Mouse (Mus musculus) midbrain, embryonic 12.5 days (tissue): ENCODE results near the gene Vps45. TPM values are rescaled to one million over a fixed set of nuclear protein-coding genes. Genes with fewer than 3 reads are reported as not detected.
"Not testable (repeated sequence)": the region's sequence is repeated elsewhere in the genome, so short reads cannot be mapped to it uniquely, and the experiment has no call there.

Experiments
- ATAC-seq: fragments of 200-750 bp; cut with Nextera tagmentation; 2 replicates; pipeline ENCODE4 v1.8.0; 2017; ENCODE audit warnings: low read depth, moderate TSS enrichment, moderate library complexity; ENCODE audit not compliant: low FRiP score
- H3K27ac ChIP-seq: fragments of 300-500 bp; sonication (generic); replicated peaks from 2 replicates; pipeline ENCODE4 v1.5.1; 2016; ENCODE audit warnings: mild to moderate bottlenecking
- H3K27me3 ChIP-seq: fragments of 300-500 bp; sonication (generic); 2 replicates; pipeline ENCODE4 v1.6.1; 2016; ENCODE audit warnings: mild to moderate bottlenecking
- H3K36me3 ChIP-seq: fragments of 300-500 bp; sonication (generic); 2 replicates; pipeline ENCODE4 v1.6.1; 2016
- H3K4me1 ChIP-seq: fragments of 300-500 bp; sonication (generic); 2 replicates; pipeline ENCODE4 v1.6.1; 2016
- H3K4me2 ChIP-seq: fragments of 300-500 bp; sonication (generic); replicated peaks from 2 replicates; pipeline ENCODE4 v1.6.1; 2016; ENCODE audit warnings: mild to moderate bottlenecking, moderate library complexity
- H3K4me3 ChIP-seq: fragments of 300-500 bp; sonication (generic); 2 replicates; pipeline ENCODE4 v1.5.1; 2016; ENCODE audit warnings: mild to moderate bottlenecking
- H3K9ac ChIP-seq: fragments of 300-500 bp; sonication (generic); replicated peaks from 2 replicates; pipeline ENCODE4 v1.6.1; 2016; ENCODE audit warnings: mild to moderate bottlenecking, moderate library complexity
- H3K9me3 ChIP-seq: fragments of 300-500 bp; sonication (generic); 2 replicates; pipeline ENCODE4 v1.6.1; 2016; ENCODE audit warnings: mild to moderate bottlenecking
- WGBS: fragments of 180-500 bp; shearing (Covaris S2); methylation state at CpG from one replicate; pipeline ENCODE4 v1.1.7; 2016; 5-methylcytosine and 5-hydroxymethylcytosine counted together
- polyA plus RNA-seq: library from polyadenylated mRNA; unstranded; fragments of >200 nt; fragmentation: Nextera tagmentation; extraction: Ambion mirVana; gene quantifications from 2 replicates; pipeline ENCODE4 v1.2.1, GENCODE M21; 2016

The Vps45 gene
- polyA plus RNA-seq, 1 experiment from 2014 or later = 39.7 TPM

- Histone ChIP-seq H3K4me2 (no peak overlapping the region), H3K4me1 (no peaks in the 10 kb centered on the region), H3K27me3 (no peaks in the 10 kb centered on the region), H3K9ac (no peak overlapping the region), H3K36me3 (no peaks in the 10 kb centered on the region), H3K27ac (no peak overlapping the region), H3K4me3 (no peak overlapping the region), H3K9me3 (no peaks in the 10 kb centered on the region)
- no peak for ATAC-seq
- 72% methylated on average over 5 of the region's 5 CpGs for WGBS
These were observed 99.2 kb downstream of the Vps45 start for GRCm38 (mm10) chr3:95959082-95959481.

DNA sequence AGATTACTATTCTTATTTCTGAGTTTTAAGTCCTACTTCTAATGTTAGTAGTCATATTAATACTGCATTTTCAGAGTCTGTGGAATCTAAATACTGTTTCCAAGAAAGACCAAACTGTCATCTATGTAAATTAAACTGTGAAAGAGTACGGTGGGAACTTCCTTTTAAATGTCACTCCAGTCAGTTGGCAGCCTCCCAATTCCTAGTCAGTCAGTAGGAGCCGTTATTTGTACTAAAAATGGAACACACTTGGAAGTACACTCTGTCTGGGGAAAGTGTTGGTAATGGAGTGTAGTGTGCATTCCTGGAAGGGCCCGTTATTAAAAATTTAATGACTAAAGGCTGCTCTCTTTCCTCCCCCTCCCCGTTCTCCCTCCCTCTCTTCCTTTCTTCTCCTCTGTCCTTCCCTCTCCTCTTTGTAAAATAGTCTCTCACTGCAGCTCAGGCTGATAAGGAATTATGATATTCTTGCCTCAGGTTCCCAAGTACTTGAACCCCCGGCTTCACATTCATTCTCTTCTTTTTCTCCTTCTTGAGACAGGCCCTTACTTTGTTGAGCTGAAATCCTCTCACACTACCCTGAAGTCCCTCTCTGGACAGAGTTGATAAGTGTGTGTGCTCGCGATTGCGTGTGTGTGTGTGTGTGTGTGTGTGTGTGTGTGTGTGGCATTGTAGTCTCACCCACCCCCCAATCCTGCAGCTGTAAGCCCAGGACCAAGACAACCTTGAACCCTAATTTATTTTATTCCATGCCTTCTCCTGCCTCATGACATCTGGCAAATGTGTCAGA, 100.7 kb downstream of the Vps45 start:
- no peaks in the 10 kb centered on the region for H3K36me3 ChIP-seq
- no peak overlapping the region for H3K27ac ChIP-seq
- H3K9ac ChIP-seq = no peak overlapping the region
- peaks cover 8% of the 10 kb centered on the region for H3K4me1 ChIP-seq
- ATAC-seq = no peak
- WGBS = 79% methylated on average over 8 of the region's 8 CpGs
- H3K9me3 ChIP-seq = no peaks in the 10 kb centered on the region
- H3K4me2 ChIP-seq = no peak overlapping the region
- H3K4me3 ChIP-seq = no peak overlapping the region
- H3K27me3 ChIP-seq = no peaks in the 10 kb centered on the region

DNA sequence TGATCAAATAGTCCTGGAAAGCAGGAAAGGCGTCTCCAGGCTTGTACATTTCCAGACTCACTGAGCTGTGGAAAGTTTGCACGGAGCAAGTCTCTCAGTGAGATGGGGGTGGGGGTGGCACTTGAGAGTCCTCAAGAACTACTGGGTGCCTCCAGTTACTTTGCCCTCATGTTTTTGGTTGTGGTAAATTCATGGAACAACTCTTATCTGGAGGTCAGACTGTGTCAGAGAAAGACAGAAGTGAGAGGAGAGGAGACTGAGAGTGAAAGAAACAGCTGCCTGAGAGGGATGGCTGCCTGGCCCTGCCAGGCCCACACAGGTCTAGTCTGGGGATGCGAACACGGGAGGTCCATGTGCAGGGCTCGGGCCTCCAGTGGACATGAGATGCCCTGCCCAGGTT, 102.9 kb downstream of the Vps45 start:
- Histone ChIP-seq H3K27ac (no peak overlapping the region), H3K4me2 (no peak overlapping the region), H3K9me3 (no peaks in the 10 kb centered on the region), H3K36me3 (no peaks in the 10 kb centered on the region), H3K27me3 (no peaks in the 10 kb centered on the region), H3K9ac (no peak overlapping the region), H3K4me3 (no peak overlapping the region), H3K4me1 (peaks cover 13% of the 10 kb centered on the region)
- 93% methylated on average over 5 of the region's 5 CpGs for WGBS
- ATAC-seq = no peak

GRCm38 (mm10) chr3:95954648-95955173, 103.6 kb downstream of the Vps45 start:
- not testable (repeated sequence) for H3K4me2 ChIP-seq, H3K9ac ChIP-seq, ATAC-seq, H3K4me3 ChIP-seq, H3K36me3 ChIP-seq, H3K27me3 ChIP-seq, H3K9me3 ChIP-seq, H3K27ac ChIP-seq
- WGBS = 90% methylated on average over 12 of the region's 12 CpGs
- peaks cover 13% of the 10 kb centered on the region for H3K4me1 ChIP-seq

DNA sequence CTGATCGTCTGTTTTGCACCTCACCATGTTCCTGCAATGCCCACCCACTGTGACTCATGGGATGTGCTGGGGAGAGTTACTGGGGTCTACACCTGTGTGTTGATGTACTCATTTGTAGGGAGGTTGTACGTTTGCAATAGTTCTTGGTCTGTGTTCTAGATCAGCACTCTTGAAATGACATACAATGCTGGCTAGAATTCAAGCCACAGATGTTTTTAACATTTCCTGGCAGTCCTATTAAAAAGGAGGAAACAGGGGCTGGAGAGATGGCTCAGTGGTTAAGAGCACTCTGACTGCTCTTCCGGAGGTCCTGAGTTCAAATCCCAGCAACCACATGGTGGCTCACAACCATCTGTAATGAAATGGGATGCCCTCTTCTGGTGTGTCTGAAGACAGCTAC, 104.7 kb downstream of the Vps45 start:
- no peak overlapping the region for H3K4me3 ChIP-seq
- no peaks in the 10 kb centered on the region for H3K27me3 ChIP-seq
- 0 out of 2 replicates have a peak overlapping the region, but pooled peaks have one; percentile 0 for H3K9ac ChIP-seq
- no peak for ATAC-seq
- no peak overlapping the region for H3K4me2 ChIP-seq
- WGBS = 67% methylated on average over 3 of the region's 3 CpGs
- H3K9me3 ChIP-seq = no peaks in the 10 kb centered on the region
- H3K27ac ChIP-seq = peak overlapping the region; percentile 80
- H3K4me1 ChIP-seq = peaks cover 13% of the 10 kb centered on the region
- 0 out of 2 replicates have a peak, but pooled peaks cover 6% of the 10 kb centered on the region for H3K36me3 ChIP-seq

DNA sequence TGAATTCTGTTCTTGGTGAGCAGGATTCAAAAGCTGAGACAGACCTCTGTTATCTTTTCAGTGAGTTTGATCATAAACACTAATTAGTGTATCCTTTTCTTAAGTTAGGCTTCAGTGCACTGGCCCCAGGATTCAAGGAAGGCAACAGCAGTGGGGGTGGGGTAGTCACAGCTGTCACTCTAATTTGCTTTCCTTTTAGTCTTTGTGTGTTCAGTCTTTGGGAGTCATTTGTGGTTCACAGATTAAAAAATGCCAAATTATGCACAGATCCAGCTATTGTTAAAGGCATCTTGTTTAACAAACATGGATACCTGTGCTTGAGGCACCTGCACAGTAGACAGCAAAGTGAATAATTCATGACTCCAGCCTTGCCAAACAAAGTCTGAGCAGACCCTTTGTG, 105.2 kb downstream of the Vps45 start:
- no peak overlapping the region for H3K4me2 ChIP-seq
- no peaks in the 10 kb centered on the region for H3K27me3 ChIP-seq
- H3K4me3 ChIP-seq = no peak overlapping the region
- H3K9ac ChIP-seq = 0 out of 2 replicates have a peak overlapping the region, but pooled peaks have one; percentile 0
- H3K4me1 ChIP-seq = peaks cover 13% of the 10 kb centered on the region
- H3K27ac ChIP-seq = peak overlapping the region; percentile 80
- 0 out of 2 replicates have a peak, but pooled peaks cover 10% of the 10 kb centered on the region for H3K36me3 ChIP-seq
- no peak for ATAC-seq
- no peaks in the 10 kb centered on the region for H3K9me3 ChIP-seq

- not testable (repeated sequence) for H3K27me3 ChIP-seq, H3K9me3 ChIP-seq, ATAC-seq
- Histone ChIP-seq H3K4me2 (peak overlapping the region; percentile 75), H3K9ac (peak overlapping the region; percentile 64), H3K4me3 (peak overlapping the region; percentile 57), H3K27ac (peak overlapping the region; percentile 98), H3K4me1 (peaks cover 13% of the 10 kb centered on the region), H3K36me3 (0 out of 2 replicates have a peak, but pooled peaks cover 11% of the 10 kb centered on the region)
- 73% methylated on average over 12 of the region's 12 CpGs for WGBS
These were observed 106.7 kb downstream of the Vps45 start for GRCm38 (mm10) chr3:95951566-95951965.

DNA sequence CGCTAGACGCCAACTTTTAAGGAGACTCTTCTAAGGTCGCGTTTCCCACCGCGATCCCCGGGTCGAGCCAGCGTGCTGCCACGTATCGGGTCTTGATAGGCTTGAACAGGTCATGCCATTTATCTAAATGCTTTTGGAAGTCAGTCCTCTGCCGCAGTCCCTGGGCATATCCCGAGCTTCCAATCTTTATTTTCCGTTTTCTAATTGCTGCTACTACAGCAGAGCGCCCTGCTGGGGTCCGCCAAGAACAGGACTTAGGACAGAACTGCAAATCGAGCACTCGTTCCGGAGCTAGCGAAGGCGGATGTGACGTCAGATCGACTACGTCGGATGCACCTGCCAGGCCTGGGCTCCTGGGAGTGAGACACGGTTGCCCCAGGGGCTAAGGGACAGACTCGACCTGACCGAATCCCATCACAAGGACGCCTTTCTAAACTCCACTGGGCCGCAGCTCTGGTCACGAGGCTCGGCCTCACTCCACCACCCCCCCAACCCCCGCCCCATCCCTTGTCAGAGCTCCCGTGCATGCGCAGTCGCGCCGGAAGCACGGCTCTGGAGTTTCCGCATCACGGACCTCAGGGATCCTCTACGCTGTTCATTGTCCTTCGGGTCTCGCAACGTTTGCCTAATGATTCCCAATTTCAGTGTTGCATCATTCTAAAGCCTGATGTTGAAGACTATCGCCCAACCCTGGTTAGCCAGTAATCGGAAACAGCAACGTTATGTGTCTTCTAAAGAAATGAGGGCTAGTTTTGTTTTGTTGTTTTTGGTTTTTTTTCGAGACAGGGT, 107.3 kb downstream of the Vps45 start:
- Histone ChIP-seq H3K4me2 (peak overlapping the region; percentile 75), H3K36me3 (peaks cover 16% of the 10 kb centered on the region), H3K27ac (peak overlapping the region; percentile 98), H3K9ac (peak overlapping the region; percentile 64), H3K27me3 (no peaks in the 10 kb centered on the region), H3K4me1 (peaks cover 13% of the 10 kb centered on the region), H3K4me3 (peak overlapping the region; percentile 57), H3K9me3 (no peaks in the 10 kb centered on the region)
- WGBS = 2% methylated on average over 49 of the region's 49 CpGs
- peak; percentile 95 for ATAC-seq

Other genes with a start within 250 kb of the Vps45 start
- gene Rprd2, start 239.6 kb downstream of the Vps45 start, polyA plus RNA-seq = 29.2 and 29.4 TPM in 2 replicates
- gene Prpf3, start 202.6 kb downstream of the Vps45 start, polyA plus RNA-seq = 55.8 and 61.1 TPM in 2 replicates
- 341 and 343 TPM in 2 replicates for gene Mrps21, start 186.9 kb downstream of the Vps45 start, polyA plus RNA-seq
- 3.9 and 4.7 TPM in 2 replicates for gene Ciart, start 176.2 kb downstream of the Vps45 start, polyA plus RNA-seq
- 10.2 and 12.4 TPM in 2 replicates for gene BC028528, start 166.5 kb downstream of the Vps45 start, polyA plus RNA-seq
- 29.7 and 33.8 TPM in 2 replicates for gene Aph1a, start 164.5 kb downstream of the Vps45 start, polyA plus RNA-seq
- gene Car14, start 153.8 kb downstream of the Vps45 start, polyA plus RNA-seq = 19.2 and 19.5 TPM in 2 replicates
- 328 and 374 TPM in 2 replicates for gene Anp32e, start 129.2 kb downstream of the Vps45 start, polyA plus RNA-seq
- 80.1 and 82.5 TPM in 2 replicates for gene Plekho1, start 62.5 kb downstream of the Vps45 start, polyA plus RNA-seq
- 16.2 and 19.1 TPM in 2 replicates for gene Otud7b, start 46.1 kb upstream of the Vps45 start, polyA plus RNA-seq
- gene Mtmr11, start 103.5 kb upstream of the Vps45 start, polyA plus RNA-seq = 13.9 and 16.0 TPM in 2 replicates
- 173 and 181 TPM in 2 replicates for gene Sf3b4, start 113.9 kb upstream of the Vps45 start, polyA plus RNA-seq
- 30.0 and 34.8 TPM in 2 replicates for gene Sv2a, start 122.7 kb upstream of the Vps45 start, polyA plus RNA-seq
- 66.9 and 71.6 TPM in 2 replicates for gene Bola1, start 161.2 kb upstream of the Vps45 start, polyA plus RNA-seq
- 0.96 and 1.2 TPM in 2 replicates for gene Hist2h2ab, start 161.4 kb upstream of the Vps45 start, polyA plus RNA-seq
- 9.0 and 11.6 TPM in 2 replicates for gene Hist2h2ac, start 162.4 kb upstream of the Vps45 start, polyA plus RNA-seq
- gene Hist2h2be, start 162.7 kb upstream of the Vps45 start, polyA plus RNA-seq = 10.9 and 11.4 TPM in 2 replicates
- gene Hist2h3c2, start 180.7 kb upstream of the Vps45 start, polyA plus RNA-seq = 9.8 and 14.7 TPM in 2 replicates
- 56.2 and 67.7 TPM in 2 replicates for gene Hist2h2aa2, start 181.8 kb upstream of the Vps45 start, polyA plus RNA-seq
- 27.1 and 35.0 TPM in 2 replicates for gene Hist2h2aa1, start 187.0 kb upstream of the Vps45 start, polyA plus RNA-seq
- gene Hist2h3c1, start 188.2 kb upstream of the Vps45 start, polyA plus RNA-seq = 1.4 TPM in 1 of 2 replicates, not detected in the other
- gene Hist2h4, start 204.8 kb upstream of the Vps45 start, polyA plus RNA-seq = 13.3 and 18.2 TPM in 2 replicates
- 76.0 and 96.2 TPM in 2 replicates for gene Hist2h3b, start 210.2 kb upstream of the Vps45 start, polyA plus RNA-seq
- 18.3 and 20.1 TPM in 2 replicates for gene Hist2h2bb, start 211.3 kb upstream of the Vps45 start, polyA plus RNA-seq
- gene Fcgr1, start 235.5 kb upstream of the Vps45 start, polyA plus RNA-seq = 1.9 and 2.4 TPM in 2 replicates